Mouse (Mus musculus) kidney, adult 18-20 months (tissue): ENCODE measurements around the gene Slc25a47.

ENCODE experiments used
- DNase-seq: peaks from one replicate; pipeline ENCODE4 v3.0.0; 2021

The Slc25a47 gene

GRCm38 (mm10) chr12:108869575-108869974 is 33.7 kb downstream of the Slc25a47 start:
- no peak for DNase-seq

GRCm38 (mm10) chr12:108873122-108873521 is 37.3 kb downstream of the Slc25a47 start:
- no peak for DNase-seq

- DNase-seq = no peak
Observed at GRCm38 (mm10) chr12:108879138-108879537, 43.3 kb downstream of the Slc25a47 start.

GRCm38 (mm10) chr12:108880606-108881005 is 44.8 kb downstream of the Slc25a47 start:
- no peak for DNase-seq

GRCm38 (mm10) chr12:108881192-108881591 is 45.3 kb downstream of the Slc25a47 start:
- DNase-seq = no peak

- DNase-seq = no peak
Observed at GRCm38 (mm10) chr12:108882776-108883175, 46.9 kb downstream of the Slc25a47 start.

GRCm38 (mm10) chr12:108885906-108886305 is 50.1 kb downstream of the Slc25a47 start:
- DNase-seq = no peak

GRCm38 (mm10) chr12:108887077-108887476 is 51.2 kb downstream of the Slc25a47 start:
- no peak for DNase-seq

GRCm38 (mm10) chr12:108888632-108889031 is 52.8 kb downstream of the Slc25a47 start:
- no peak for DNase-seq

- DNase-seq = no peak
Observed at GRCm38 (mm10) chr12:108892989-108893714, 57.3 kb downstream of the Slc25a47 start, which contains the start of gene Wdr25. TSS of gene Wdr25 (plus strand) at chr12:108893631.

GRCm38 (mm10) chr12:108893715-108894431 is 58.0 kb downstream of the Slc25a47 start, which contains the start of gene Wars:
TSS of gene Wars (minus strand) at chr12:108894174.
- peak; percentile 93 for DNase-seq

- DNase-seq = no peak
Observed at GRCm38 (mm10) chr12:108894432-108894816, 58.6 kb downstream of the Slc25a47 start.

GRCm38 (mm10) chr12:108896006-108896405 is 60.2 kb downstream of the Slc25a47 start:
- DNase-seq = no peak

GRCm38 (mm10) chr12:108901346-108901745 is 65.5 kb downstream of the Slc25a47 start:
- no peak for DNase-seq

- peak; percentile 45 for DNase-seq
Observed at GRCm38 (mm10) chr12:108902940-108903339, 67.1 kb downstream of the Slc25a47 start.

- DNase-seq = peak; percentile 56
Observed at GRCm38 (mm10) chr12:108903600-108904275, 67.9 kb downstream of the Slc25a47 start.

- DNase-seq = no peak
Observed at GRCm38 (mm10) chr12:108904276-108904653, 68.4 kb downstream of the Slc25a47 start.

GRCm38 (mm10) chr12:108905620-108906302 is 69.9 kb downstream of the Slc25a47 start:
- DNase-seq = no peak

GRCm38 (mm10) chr12:108906398-108906797 is 70.6 kb downstream of the Slc25a47 start:
- no peak for DNase-seq
